Mouse (Mus musculus): ENCODE data around the gene Reps1. TPM values are rescaled to one million over a fixed set of nuclear protein-coding genes. Genes with fewer than 3 reads are reported as not detected.

Gene Reps1
- 7.2 and 11.9 TPM in 2 replicates for polyA plus RNA-seq (2015; fragmentation: Nextera tagmentation; extraction: Ambion mirVana)

DNA sequence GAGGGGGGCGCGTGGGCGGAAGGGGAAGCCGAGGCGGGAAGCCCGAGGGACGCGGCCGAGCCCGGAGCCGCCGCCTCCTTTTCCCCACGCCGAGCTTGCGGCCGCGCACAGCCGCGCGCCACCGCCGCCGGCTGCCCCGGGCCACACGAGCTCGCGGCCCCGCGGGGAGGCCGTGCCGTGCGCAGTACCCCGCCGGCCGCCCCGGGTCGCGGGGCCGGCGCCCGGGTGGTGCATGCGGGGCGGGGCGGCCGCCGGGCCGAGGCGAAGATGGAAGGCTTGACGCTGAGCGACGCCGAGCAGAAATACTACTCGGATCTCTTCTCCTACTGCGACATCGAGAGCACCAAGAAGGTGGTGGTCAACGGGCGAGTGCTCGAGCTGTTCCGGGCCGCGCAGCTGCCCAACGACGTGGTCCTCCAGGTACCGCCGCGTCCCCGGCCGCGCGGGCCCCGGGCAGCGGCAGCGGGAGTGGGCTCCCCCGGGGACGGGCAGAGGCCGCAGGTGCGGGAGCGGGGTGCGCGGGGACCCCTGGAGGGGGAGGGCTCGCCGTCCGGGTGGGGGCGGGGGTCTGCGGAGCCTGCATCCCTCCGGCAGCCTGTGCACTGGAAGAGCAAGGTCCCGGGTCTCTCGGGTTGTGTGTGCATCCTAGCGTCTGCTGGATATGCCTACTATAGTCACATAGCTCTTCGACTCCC is at the start of gene Reps1:
TSS of gene Reps1 (plus strand) at position 166 of the 695 bp plus-strand sequence.
- Histone ChIP-seq H3K27me3 (ENCODE audit: control insufficient read depth, insufficient read depth, low read depth, low read length) (no peaks in the 10 kb centered on the region), H3K9me3 (ENCODE audit: control insufficient read depth, low read length) (no peaks in the 10 kb centered on the region), H3K4me2 (ENCODE audit: low read depth, low read length) (peak within 1 kb of the TSS; percentile 81), H3K4me1 (replicated peaks; ENCODE audit: control insufficient read depth, insufficient read depth, low read length) (peaks cover 25% of the 10 kb centered on the region), H3K4me3 (ENCODE audit: low read length) (peak within 1 kb of the TSS; percentile 97), H3K27ac (ENCODE audit: low read length) (peak within 1 kb of the TSS; percentile 85), H3K36me3 (ENCODE audit: control insufficient read depth, insufficient read depth, low read length) (no peaks in the 10 kb centered on the region), H3K9ac (ENCODE audit: low read length) (peak within 1 kb of the TSS; percentile 96)
- peak; percentile 79 for ATAC-seq (ENCODE audit: low read depth)
- under 1% methylated on average over 57 of the region's 90 CpGs for WGBS

DNA sequence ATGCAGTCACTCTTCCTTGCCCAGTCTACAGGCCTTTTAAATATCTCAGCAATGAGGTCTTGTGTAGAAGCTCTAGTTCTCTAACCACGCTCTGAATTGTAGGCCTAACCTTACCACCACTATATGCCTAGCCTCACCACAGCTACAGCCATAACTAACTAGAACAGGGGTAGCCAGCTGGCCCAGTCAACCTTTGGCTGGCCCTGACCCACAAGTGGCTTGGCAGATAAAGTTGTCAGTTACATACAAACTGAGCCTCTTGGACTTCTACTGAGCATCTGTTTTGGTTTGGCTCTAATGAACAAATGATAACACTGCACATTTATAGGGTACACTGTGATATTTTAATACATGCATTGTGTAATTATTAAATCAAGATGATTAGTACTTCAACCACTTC is 48.9 kb upstream of the Reps1 start:
- Histone ChIP-seq H3K27ac (ENCODE audit: low read length) (no peak overlapping the region), H3K36me3 (ENCODE audit: control insufficient read depth, insufficient read depth, low read length) (peaks cover 3% of the 10 kb centered on the region; the same call in 1 of the 2 replicates), H3K9ac (ENCODE audit: low read length) (no peak overlapping the region), H3K27me3 (ENCODE audit: control insufficient read depth, insufficient read depth, low read depth, low read length) (no peaks in the 10 kb centered on the region), H3K4me1 (replicated peaks; ENCODE audit: control insufficient read depth, insufficient read depth, low read length) (no peaks in the 10 kb centered on the region), H3K9me3 (ENCODE audit: control insufficient read depth, low read length) (no peaks in the 10 kb centered on the region), H3K4me3 (ENCODE audit: low read length) (no peak overlapping the region), H3K4me2 (ENCODE audit: low read depth, low read length) (no peak overlapping the region)
- no peak for ATAC-seq (ENCODE audit: low read depth)
- WGBS, result 93% methylated on average over 1 of the region's 1 CpGs

DNA sequence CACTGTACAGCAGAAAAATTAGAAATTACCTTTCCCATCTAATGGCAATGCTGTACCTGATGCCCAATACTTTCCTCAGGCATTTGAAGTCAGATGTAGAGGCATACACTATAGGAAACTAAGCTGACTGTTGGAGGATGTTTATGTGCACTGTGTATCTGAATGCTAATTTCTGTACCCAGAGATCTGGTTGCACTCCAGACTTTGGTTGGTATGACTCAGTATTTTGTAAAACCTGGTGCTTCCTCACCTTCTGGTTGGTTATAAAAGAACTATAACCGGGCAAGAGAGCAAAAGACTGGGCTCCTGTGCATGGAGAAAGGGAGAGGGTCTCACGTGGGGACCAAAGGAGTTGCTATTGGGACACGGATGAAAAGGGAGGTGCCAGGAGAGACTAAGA is 48.4 kb upstream of the Reps1 start:
- Histone ChIP-seq H3K36me3 (ENCODE audit: control insufficient read depth, insufficient read depth, low read length) (peaks cover 3% of the 10 kb centered on the region; the same call in 1 of the 2 replicates), H3K4me2 (ENCODE audit: low read depth, low read length) (no peak overlapping the region), H3K9ac (ENCODE audit: low read length) (no peak overlapping the region), H3K27me3 (ENCODE audit: control insufficient read depth, insufficient read depth, low read depth, low read length) (no peaks in the 10 kb centered on the region), H3K4me1 (replicated peaks; ENCODE audit: control insufficient read depth, insufficient read depth, low read length) (no peaks in the 10 kb centered on the region), H3K27ac (ENCODE audit: low read length) (no peak overlapping the region), H3K9me3 (ENCODE audit: control insufficient read depth, low read length) (no peaks in the 10 kb centered on the region), H3K4me3 (ENCODE audit: low read length) (no peak overlapping the region)
- 82% methylated on average over 3 of the region's 3 CpGs for WGBS
- ATAC-seq (ENCODE audit: low read depth), result no peak

DNA sequence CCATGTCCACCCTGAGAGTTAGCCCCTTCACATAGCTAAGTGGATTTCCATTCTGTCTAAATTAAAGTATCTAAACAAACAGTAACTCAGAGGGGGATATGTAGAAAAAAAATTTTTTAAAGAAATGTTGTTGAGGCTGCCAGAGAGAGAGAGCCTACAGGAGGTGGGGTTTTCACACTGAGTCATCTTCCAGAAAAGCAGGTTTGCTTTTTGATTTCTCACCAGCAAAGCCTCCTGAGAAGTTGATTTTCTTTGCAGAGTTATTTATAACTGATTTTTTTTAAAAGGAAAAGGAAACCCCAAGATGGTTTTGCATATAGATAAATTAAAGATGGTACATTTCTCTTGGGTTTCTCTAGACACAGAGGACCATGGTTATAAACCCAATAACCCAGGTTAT is 47.5 kb upstream of the Reps1 start:
- Histone ChIP-seq H3K36me3 (ENCODE audit: control insufficient read depth, insufficient read depth, low read length) (peaks cover 3% of the 10 kb centered on the region; the same call in 1 of the 2 replicates), H3K9ac (ENCODE audit: low read length) (no peak overlapping the region), H3K4me3 (ENCODE audit: low read length) (no peak overlapping the region), H3K27ac (ENCODE audit: low read length) (no peak overlapping the region), H3K4me1 (replicated peaks; ENCODE audit: control insufficient read depth, insufficient read depth, low read length) (no peaks in the 10 kb centered on the region), H3K9me3 (ENCODE audit: control insufficient read depth, low read length) (no peaks in the 10 kb centered on the region), H3K4me2 (ENCODE audit: low read depth, low read length) (no peak overlapping the region), H3K27me3 (ENCODE audit: control insufficient read depth, insufficient read depth, low read depth, low read length) (no peaks in the 10 kb centered on the region)
- ATAC-seq (ENCODE audit: low read depth), result no peak

DNA sequence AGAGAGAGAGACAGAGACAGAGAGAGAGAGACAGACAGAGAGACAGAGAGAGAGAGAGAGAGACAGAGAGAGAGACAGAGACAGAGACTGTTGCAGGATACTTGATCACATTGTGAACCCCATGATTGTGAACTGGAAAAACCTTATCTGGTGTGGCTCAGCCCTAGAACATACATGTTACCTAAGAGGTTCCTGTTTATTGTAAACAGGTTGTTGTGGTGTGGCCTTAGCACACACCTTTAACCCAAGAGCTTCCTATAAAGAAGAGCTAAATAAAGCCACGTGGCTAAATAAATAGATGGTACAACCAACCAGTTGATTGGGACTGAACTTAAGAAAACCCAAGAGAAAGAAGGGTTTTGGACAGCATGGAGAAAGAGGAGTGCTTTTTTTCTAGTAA is 45.9 kb upstream of the Reps1 start:
- H3K4me2 ChIP-seq (ENCODE audit: low read depth, low read length), result no peak overlapping the region
- WGBS, result 71% methylated on average over 1 of the region's 1 CpGs
- peaks cover 3% of the 10 kb centered on the region; the same call in 1 of the 2 replicates for H3K36me3 ChIP-seq (ENCODE audit: control insufficient read depth, insufficient read depth, low read length)
- H3K4me1 ChIP-seq (replicated peaks; ENCODE audit: control insufficient read depth, insufficient read depth, low read length), result no peaks in the 10 kb centered on the region
- no peak for ATAC-seq (ENCODE audit: low read depth)
- no peak overlapping the region for H3K9ac ChIP-seq (ENCODE audit: low read length)
- H3K27me3 ChIP-seq (ENCODE audit: control insufficient read depth, insufficient read depth, low read depth, low read length), result no peaks in the 10 kb centered on the region
- no peaks in the 10 kb centered on the region for H3K9me3 ChIP-seq (ENCODE audit: control insufficient read depth, low read length)
- H3K27ac ChIP-seq (ENCODE audit: low read length), result no peak overlapping the region
- H3K4me3 ChIP-seq (ENCODE audit: low read length), result no peak overlapping the region

DNA sequence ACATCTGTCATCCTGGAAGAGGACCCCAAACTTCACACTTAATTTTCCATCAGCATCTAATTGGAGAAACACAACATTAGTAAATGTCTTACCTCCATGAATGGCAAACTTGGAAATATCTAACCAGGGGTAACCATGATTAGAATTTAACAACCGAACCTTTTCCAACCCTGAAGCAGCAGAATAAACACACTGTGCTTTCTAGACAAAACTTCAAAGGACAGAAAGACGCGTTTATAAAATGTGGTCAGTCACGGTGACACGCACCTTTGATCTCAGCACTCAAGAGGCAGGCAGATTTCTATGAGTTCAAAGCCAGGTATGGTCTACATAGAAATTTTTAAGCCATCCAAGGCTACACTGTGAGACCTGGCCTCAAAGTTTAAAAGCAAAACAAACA is 43.9 kb upstream of the Reps1 start:
- Histone ChIP-seq H3K27me3 (ENCODE audit: control insufficient read depth, insufficient read depth, low read depth, low read length) (no peaks in the 10 kb centered on the region), H3K9me3 (ENCODE audit: control insufficient read depth, low read length) (no peaks in the 10 kb centered on the region), H3K4me3 (ENCODE audit: low read length) (no peak overlapping the region), H3K27ac (ENCODE audit: low read length) (no peak overlapping the region), H3K9ac (ENCODE audit: low read length) (no peak overlapping the region), H3K4me2 (ENCODE audit: low read depth, low read length) (no peak overlapping the region), H3K4me1 (replicated peaks; ENCODE audit: control insufficient read depth, insufficient read depth, low read length) (no peaks in the 10 kb centered on the region), H3K36me3 (ENCODE audit: control insufficient read depth, insufficient read depth, low read length) (peaks cover 11% of the 10 kb centered on the region; the same call in 1 of the 2 replicates)
- WGBS, result 42% methylated on average over 5 of the region's 5 CpGs
- no peak for ATAC-seq (ENCODE audit: low read depth)

DNA sequence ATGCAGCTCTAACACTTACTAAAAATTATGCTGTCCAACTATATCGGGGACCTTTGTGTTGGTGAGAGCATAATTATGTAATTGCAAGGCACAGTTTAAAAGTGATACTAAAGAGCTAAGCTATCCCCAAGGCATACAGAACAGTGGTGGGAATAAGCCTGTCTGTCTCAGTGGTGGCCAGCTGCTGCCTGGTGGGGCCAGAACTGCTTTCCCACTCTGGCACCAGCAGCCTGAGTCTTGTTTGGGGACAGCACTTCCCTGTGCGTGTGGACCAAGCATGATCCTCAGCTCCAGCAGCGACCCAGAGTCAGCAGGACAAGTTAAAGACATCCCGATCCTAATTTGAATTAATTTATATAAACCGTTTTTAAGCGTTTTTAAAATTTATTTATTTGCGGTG is 35.2 kb upstream of the Reps1 start:
- Histone ChIP-seq H3K27me3 (ENCODE audit: control insufficient read depth, insufficient read depth, low read depth, low read length) (no peaks in the 10 kb centered on the region), H3K9me3 (ENCODE audit: control insufficient read depth, low read length) (no peaks in the 10 kb centered on the region), H3K4me2 (ENCODE audit: low read depth, low read length) (no peak overlapping the region), H3K9ac (ENCODE audit: low read length) (no peak overlapping the region), H3K4me1 (replicated peaks; ENCODE audit: control insufficient read depth, insufficient read depth, low read length) (peaks cover 5% of the 10 kb centered on the region; the same call in 1 of the 2 replicates), H3K4me3 (ENCODE audit: low read length) (no peak overlapping the region), H3K27ac (ENCODE audit: low read length) (no peak overlapping the region), H3K36me3 (ENCODE audit: control insufficient read depth, insufficient read depth, low read length) (peaks cover 12% of the 10 kb centered on the region)
- no peak for ATAC-seq (ENCODE audit: low read depth)
- 89% methylated on average over 7 of the region's 7 CpGs for WGBS

DNA sequence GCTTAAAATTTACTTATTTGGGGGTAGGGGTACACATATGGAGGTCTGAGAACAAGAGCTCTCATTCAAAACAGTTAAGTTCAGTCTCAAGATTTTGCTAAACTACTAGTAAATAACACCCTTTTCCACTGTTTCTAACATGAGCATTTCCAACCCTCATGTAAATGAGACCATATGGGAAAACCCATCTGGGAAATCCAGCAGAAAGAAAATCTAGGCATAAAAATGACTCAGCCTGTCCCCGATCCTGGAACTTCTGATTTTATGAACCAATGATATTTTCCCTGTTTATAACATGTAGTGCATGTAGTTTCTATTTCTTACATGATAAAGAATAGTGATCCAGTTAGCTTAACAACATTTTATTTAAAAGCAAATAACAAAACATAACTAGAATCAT is 34.8 kb upstream of the Reps1 start:
- H3K9me3 ChIP-seq (ENCODE audit: control insufficient read depth, low read length), result no peaks in the 10 kb centered on the region
- H3K4me3 ChIP-seq (ENCODE audit: low read length), result no peak overlapping the region
- 84% methylated on average over 1 of the region's 1 CpGs for WGBS
- H3K4me2 ChIP-seq (ENCODE audit: low read depth, low read length), result no peak overlapping the region
- ATAC-seq (ENCODE audit: low read depth), result no peak
- H3K27me3 ChIP-seq (ENCODE audit: control insufficient read depth, insufficient read depth, low read depth, low read length), result no peaks in the 10 kb centered on the region
- no peak overlapping the region for H3K27ac ChIP-seq (ENCODE audit: low read length)
- H3K4me1 ChIP-seq (replicated peaks; ENCODE audit: control insufficient read depth, insufficient read depth, low read length), result peaks cover 5% of the 10 kb centered on the region; the same call in 1 of the 2 replicates
- no peak overlapping the region for H3K9ac ChIP-seq (ENCODE audit: low read length)
- peaks cover 12% of the 10 kb centered on the region for H3K36me3 ChIP-seq (ENCODE audit: control insufficient read depth, insufficient read depth, low read length)

DNA sequence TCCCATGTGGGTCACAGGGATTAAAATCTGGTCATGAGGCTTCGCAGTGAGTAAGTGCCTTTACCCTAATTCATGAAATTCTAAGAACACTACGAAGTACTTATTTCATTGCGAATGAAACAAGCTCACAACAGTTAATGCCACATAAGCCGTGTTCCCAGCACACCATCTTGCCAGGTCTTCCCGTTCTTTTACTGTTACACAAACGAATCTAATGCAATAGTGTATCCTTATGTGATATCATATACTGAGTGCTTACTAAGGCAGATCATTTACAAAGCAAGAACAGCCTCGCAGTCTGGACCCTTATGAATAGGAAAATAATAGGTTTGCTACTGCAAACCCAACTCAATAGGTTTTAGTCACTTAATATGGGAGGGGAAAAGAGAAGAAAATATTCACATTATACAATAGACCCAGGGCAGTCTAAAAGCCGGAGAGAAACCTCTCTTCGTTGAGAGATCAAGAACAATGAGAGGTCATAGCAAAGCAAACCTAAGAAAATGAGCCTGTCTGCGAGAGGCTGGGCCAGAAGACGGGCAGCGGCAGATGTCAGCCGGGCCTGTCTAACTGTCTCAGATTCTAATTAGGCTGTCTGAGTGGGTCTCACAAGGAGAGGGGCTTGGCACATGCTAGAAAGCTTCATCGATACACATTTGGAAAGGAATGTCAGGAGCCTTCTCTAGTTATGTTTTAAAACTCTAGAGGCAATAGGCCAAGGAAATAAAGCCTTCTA is 33.9 kb upstream of the Reps1 start:
- Histone ChIP-seq H3K4me3 (ENCODE audit: low read length) (peak overlapping the region; percentile 89), H3K36me3 (ENCODE audit: control insufficient read depth, insufficient read depth, low read length) (peaks cover 6% of the 10 kb centered on the region), H3K9me3 (ENCODE audit: control insufficient read depth, low read length) (no peaks in the 10 kb centered on the region), H3K4me2 (ENCODE audit: low read depth, low read length) (peak overlapping the region; percentile 71), H3K27me3 (ENCODE audit: control insufficient read depth, insufficient read depth, low read depth, low read length) (no peaks in the 10 kb centered on the region), H3K9ac (ENCODE audit: low read length) (peak overlapping the region; percentile 89), H3K4me1 (replicated peaks; ENCODE audit: control insufficient read depth, insufficient read depth, low read length) (peaks cover 5% of the 10 kb centered on the region; the same call in 1 of the 2 replicates), H3K27ac (ENCODE audit: low read length) (peak overlapping the region; percentile 98)
- WGBS, result 37% methylated on average over 14 of the region's 14 CpGs
- ATAC-seq (ENCODE audit: low read depth), result peak; percentile 3; the same call in 1 of the 2 replicates
